Mouse (Mus musculus) midbrain, embryonic 11.5 days (tissue): Measurements from ENCODE around the gene Igf1r. TPM values are rescaled to one million over a fixed set of nuclear protein-coding genes. Genes with fewer than 3 reads are reported as not detected.

Experiments
- ATAC-seq: fragments of 200-750 bp; cut with Nextera tagmentation; 2 replicates; pipeline ENCODE4 v1.8.0; 2017; ENCODE audit warnings: moderate TSS enrichment, moderate library complexity; ENCODE audit not compliant: low FRiP score
- DNase-seq: peaks from one replicate; pipeline ENCODE4 v3.0.0; 2015; ENCODE audit warnings: low spot score; ENCODE audit errors: missing footprints
- H3K27ac ChIP-seq: fragments of 300-500 bp; sonication (generic); 2 replicates; pipeline ENCODE4 v1.5.1; 2014; ENCODE audit warnings: low read depth, low read length
- H3K27me3 ChIP-seq: fragments of 300-500 bp; sonication (generic); 2 replicates; pipeline ENCODE4 v1.6.1; 2014; ENCODE audit warnings: mild to moderate bottlenecking, low read length, moderate library complexity, mixed read lengths; ENCODE audit not compliant: control insufficient read depth, insufficient read depth
- H3K36me3 ChIP-seq: fragments of 300-500 bp; sonication (generic); 2 replicates; pipeline ENCODE4 v1.6.1; 2014; ENCODE audit warnings: mild to moderate bottlenecking, low read length, moderate library complexity, mixed read lengths; ENCODE audit not compliant: control insufficient read depth, insufficient read depth
- H3K4me1 ChIP-seq: fragments of 300-500 bp; sonication (generic); 2 replicates; pipeline ENCODE4 v1.6.1; 2014; ENCODE audit warnings: low read length; ENCODE audit not compliant: control insufficient read depth, insufficient read depth
- H3K4me2 ChIP-seq: fragments of 300-500 bp; sonication (generic); 2 replicates; pipeline ENCODE4 v1.6.1; 2014; ENCODE audit warnings: mild to moderate bottlenecking, moderate library complexity
- H3K4me3 ChIP-seq: fragments of 300-500 bp; sonication (generic); 2 replicates; pipeline ENCODE4 v1.5.1; 2014; ENCODE audit warnings: low read depth, low read length
- H3K9ac ChIP-seq: fragments of 300-500 bp; sonication (generic); 2 replicates; pipeline ENCODE4 v1.6.1; 2014; ENCODE audit warnings: low read length
- H3K9me3 ChIP-seq: fragments of 300-500 bp; sonication (generic); 2 replicates; pipeline ENCODE4 v1.6.1; 2016; ENCODE audit warnings: low read length; ENCODE audit not compliant: control insufficient read depth
- WGBS: fragments of 180-500 bp; shearing (Covaris S2); extraction: QIAGEN DNeasy Blood & Tissue Kit; methylation state at CpG from one replicate; pipeline ENCODE4 v1.1.7; 2014; 5-methylcytosine and 5-hydroxymethylcytosine counted together
- polyA plus RNA-seq: library from polyadenylated mRNA; unstranded; fragments of >200 nt; fragmentation: Nextera tagmentation; extraction: Ambion mirVana; gene quantifications from 2 replicates; pipeline ENCODE4 v1.2.1, GENCODE M21; 2014

The Igf1r gene
- polyA plus RNA-seq, 1 experiment from 2014 or later, result 20.0 TPM

DNA sequence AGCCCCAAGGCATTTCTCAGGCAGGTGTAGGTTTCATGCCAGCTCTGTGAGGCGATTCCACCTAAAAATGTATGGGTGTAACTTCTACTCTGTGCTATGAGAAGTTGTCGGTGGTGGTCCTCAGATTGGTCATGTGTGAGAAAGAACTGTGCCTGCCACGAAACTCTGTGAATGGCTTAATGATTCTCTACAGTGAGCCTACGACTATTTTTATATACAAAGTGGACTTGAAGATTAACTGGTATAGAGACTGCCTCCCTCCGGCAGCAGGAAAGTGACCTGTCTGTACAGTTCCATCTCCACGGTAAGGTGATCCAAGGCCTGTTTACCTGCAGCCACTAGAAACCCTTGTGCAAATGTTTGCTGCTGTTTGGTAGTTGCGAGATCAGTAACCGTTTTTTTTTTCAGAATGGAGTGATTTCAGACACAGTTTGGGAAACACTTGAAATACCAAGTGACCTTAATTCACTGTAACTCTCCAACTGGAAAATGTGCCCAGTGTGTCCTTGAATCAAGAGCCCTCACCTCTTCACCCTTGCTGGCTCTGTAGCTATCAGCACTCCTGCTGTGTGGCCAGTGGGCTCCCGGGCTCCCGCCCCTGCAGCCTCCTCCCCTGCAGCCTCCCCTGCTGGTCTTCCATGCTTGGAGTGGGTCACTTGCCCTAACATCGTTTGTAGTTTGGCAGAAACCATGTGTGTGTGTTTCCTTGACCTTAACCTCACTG, 127.7 kb downstream of the Igf1r start:
- no peak overlapping the region for H3K27ac ChIP-seq
- no peak for DNase-seq

DNA sequence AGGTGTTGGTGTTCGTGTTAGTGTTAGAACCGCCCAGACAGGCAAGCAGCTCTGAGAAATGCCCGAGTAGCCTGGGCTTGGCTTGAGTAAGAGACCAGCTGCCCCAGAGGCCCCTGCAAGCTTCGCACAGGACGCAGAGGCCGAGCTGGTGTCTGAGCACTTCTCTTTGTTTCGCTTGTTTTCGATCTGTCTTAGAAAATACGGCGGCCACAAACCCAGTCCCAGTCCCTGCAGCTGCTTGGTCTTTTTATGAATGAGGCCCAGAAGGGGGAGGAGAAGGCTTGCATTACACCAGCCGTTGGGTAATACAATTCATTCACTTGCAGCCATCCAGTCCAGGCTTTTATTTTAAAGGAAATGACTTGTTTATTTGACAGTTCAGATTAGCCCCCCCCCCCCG, 132.7 kb downstream of the Igf1r start:
- Histone ChIP-seq H3K9me3 (no peaks in the 10 kb centered on the region), H3K36me3 (no peaks in the 10 kb centered on the region), H3K4me1 (peaks cover 42% of the 10 kb centered on the region), H3K27me3 (no peaks in the 10 kb centered on the region), H3K27ac (peak overlapping the region; percentile 92), H3K9ac (0 out of 2 replicates have a peak overlapping the region, but pooled peaks have one; percentile 24), H3K4me3 (no peak overlapping the region), H3K4me2 (peak overlapping the region; percentile 8; the same call in 1 of the 2 replicates)
- peak; percentile 92 for ATAC-seq
- DNase-seq, result peak; percentile 93
- WGBS, result under 1% methylated on average over 12 of the region's 12 CpGs

More for the DNA sequence above, 127.7 kb downstream of the Igf1r start:
- ATAC-seq, result no peak
- Histone ChIP-seq H3K27me3 (no peaks in the 10 kb centered on the region), H3K4me3 (no peak overlapping the region), H3K36me3 (no peaks in the 10 kb centered on the region), H3K4me2 (no peak overlapping the region), H3K9ac (no peak overlapping the region), H3K4me1 (peaks cover 36% of the 10 kb centered on the region), H3K9me3 (no peaks in the 10 kb centered on the region)
- WGBS, result 56% methylated on average over 11 of the region's 11 CpGs

DNA sequence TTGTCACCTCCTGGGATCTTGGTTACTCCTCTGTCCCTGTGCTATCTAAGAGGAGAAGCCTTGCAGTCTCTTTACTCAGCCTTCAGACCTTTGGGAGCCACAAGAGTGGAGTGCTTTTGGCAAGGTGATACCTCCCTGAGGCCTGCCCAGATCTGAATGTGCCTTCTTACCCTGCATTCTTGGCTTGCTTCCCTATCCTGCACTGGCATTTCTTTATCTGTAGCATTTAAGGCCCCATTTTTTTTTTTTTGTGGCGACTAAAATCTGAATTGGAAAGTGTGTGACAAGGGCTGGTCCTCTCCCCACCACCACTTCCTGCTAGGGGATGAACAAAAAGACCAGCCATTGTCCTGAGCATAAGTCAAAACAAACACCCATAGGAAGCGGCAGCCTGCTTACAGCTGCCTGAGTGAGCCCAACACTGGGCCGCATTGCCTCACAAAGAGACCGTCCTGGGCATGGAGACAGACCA, 133.3 kb downstream of the Igf1r start:
- H3K4me1 ChIP-seq, result peaks cover 38% of the 10 kb centered on the region
- whole genome bisulfite sequencing, result 25% methylated on average over 4 of the region's 4 CpGs
- peak overlapping the region; percentile 8; the same call in 1 of the 2 replicates for H3K4me2 ChIP-seq
- no peaks in the 10 kb centered on the region for H3K27me3 ChIP-seq
- H3K27ac ChIP-seq, result peak overlapping the region; percentile 92
- DNase-seq (peak; percentile 92), ATAC-seq (peak; percentile 38)
- no peak overlapping the region for H3K4me3 ChIP-seq
- H3K9me3 ChIP-seq, result no peaks in the 10 kb centered on the region
- no peaks in the 10 kb centered on the region for H3K36me3 ChIP-seq
- peak overlapping the region; percentile 52 for H3K9ac ChIP-seq

DNA sequence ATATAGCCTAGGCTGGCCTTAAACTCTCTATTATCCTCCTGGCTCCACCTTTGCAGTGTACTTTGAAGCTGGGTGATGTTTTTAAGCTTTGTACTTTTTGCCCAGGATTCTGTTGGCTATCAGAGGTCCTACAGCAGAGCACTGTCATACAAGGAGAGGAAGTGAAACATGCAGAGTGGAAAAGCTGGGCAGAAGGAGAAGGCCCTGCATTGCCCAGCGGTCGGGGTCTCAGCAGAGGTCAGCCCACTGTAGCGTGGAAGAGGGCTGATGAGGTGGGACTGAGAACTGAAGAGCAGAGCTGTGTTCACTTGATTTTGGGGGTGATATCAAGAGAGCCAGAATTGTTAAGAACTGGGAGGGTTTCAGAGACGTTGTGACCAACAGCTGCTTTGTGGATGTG, 134.9 kb downstream of the Igf1r start:
- no peaks in the 10 kb centered on the region for H3K36me3 ChIP-seq
- H3K9ac ChIP-seq, result no peak overlapping the region
- WGBS, result 63% methylated on average over 4 of the region's 4 CpGs
- no peaks in the 10 kb centered on the region for H3K9me3 ChIP-seq
- no peak for ATAC-seq
- H3K4me1 ChIP-seq, result peaks cover 38% of the 10 kb centered on the region
- H3K4me2 ChIP-seq, result no peak overlapping the region
- no peak overlapping the region for H3K4me3 ChIP-seq
- no peak for DNase-seq
- no peaks in the 10 kb centered on the region for H3K27me3 ChIP-seq
- H3K27ac ChIP-seq, result no peak overlapping the region

DNA sequence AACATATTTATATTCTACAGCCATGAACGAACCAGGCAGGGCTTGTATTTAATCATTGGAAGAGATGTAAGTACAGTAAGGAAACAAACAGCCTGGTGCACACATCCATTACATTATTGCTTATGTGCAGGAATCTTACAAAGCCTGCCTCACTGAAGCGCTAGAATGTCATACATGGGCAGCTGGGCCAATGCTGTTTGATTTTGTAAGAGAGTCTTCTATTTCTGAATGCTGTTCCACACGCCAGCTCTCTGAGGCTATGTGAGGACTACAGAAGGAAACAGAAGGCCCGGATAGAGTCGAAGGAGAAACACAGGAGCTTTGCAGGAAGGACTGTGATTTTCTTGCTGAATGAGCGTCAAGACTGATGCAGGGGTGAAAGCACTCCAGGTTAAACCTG, 136.2 kb downstream of the Igf1r start:
- no peak overlapping the region for H3K27ac ChIP-seq
- no peak overlapping the region for H3K4me3 ChIP-seq
- peaks cover 29% of the 10 kb centered on the region for H3K4me1 ChIP-seq
- 94% methylated on average over 6 of the region's 6 CpGs for WGBS
- no peaks in the 10 kb centered on the region for H3K9me3 ChIP-seq
- no peak overlapping the region for H3K9ac ChIP-seq
- H3K36me3 ChIP-seq, result no peaks in the 10 kb centered on the region
- no peak for ATAC-seq
- H3K27me3 ChIP-seq, result no peaks in the 10 kb centered on the region
- H3K4me2 ChIP-seq, result no peak overlapping the region
- DNase-seq, result no peak

DNA sequence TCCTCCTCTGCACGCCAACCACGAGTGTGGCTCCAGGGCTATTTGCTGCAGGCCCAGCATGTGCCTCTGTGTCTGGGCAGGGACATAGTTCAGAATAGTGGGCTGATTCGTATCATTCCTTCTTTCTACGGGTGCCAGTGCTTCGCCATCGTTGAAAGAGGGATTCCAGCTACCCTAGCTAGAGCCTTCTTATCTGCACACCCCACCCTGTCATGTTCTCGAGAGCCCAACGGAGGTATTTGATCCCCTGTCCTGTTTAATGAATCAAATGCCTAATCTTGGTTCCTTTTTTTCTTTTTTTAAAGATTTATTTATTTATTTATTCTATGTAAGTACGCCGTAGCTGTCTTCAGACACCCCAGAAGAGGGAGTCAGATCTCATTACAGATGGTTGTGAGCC, 137.1 kb downstream of the Igf1r start:
- DNase-seq, result no peak
- Histone ChIP-seq H3K27ac (no peak overlapping the region), H3K4me2 (no peak overlapping the region), H3K4me1 (peaks cover 20% of the 10 kb centered on the region), H3K36me3 (no peaks in the 10 kb centered on the region), H3K4me3 (no peak overlapping the region), H3K9ac (no peak overlapping the region), H3K27me3 (no peaks in the 10 kb centered on the region), H3K9me3 (no peaks in the 10 kb centered on the region)
- 88% methylated on average over 10 of the region's 10 CpGs for WGBS
- ATAC-seq, result no peak

DNA sequence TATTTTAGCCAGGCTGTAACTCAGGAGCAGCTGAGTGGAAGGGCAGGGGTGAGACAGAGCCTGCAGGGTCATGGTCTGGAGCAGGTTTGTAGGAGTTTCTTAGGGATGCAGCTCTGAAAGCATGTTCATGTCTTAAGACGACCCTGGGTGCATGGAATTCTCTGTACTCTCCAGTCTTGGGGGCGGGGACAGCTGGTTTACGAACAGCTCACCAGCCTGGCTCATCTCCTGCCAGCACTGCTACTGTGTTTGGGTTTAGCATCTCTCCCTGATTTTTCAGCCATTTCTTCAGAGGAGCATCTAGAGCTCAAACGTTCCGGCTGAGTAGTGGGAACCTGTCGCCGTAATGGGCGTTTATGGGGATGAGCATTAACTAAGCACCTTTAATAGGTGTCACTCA, 137.9 kb downstream of the Igf1r start:
- H3K27ac ChIP-seq, result no peak overlapping the region
- no peak overlapping the region for H3K9ac ChIP-seq
- peaks cover 14% of the 10 kb centered on the region for H3K4me1 ChIP-seq
- H3K9me3 ChIP-seq, result no peaks in the 10 kb centered on the region
- H3K4me2 ChIP-seq, result no peak overlapping the region
- WGBS, result 89% methylated on average over 8 of the region's 8 CpGs
- no peak for ATAC-seq
- no peak overlapping the region for H3K4me3 ChIP-seq
- no peaks in the 10 kb centered on the region for H3K27me3 ChIP-seq
- no peaks in the 10 kb centered on the region for H3K36me3 ChIP-seq
- no peak for DNase-seq

DNA sequence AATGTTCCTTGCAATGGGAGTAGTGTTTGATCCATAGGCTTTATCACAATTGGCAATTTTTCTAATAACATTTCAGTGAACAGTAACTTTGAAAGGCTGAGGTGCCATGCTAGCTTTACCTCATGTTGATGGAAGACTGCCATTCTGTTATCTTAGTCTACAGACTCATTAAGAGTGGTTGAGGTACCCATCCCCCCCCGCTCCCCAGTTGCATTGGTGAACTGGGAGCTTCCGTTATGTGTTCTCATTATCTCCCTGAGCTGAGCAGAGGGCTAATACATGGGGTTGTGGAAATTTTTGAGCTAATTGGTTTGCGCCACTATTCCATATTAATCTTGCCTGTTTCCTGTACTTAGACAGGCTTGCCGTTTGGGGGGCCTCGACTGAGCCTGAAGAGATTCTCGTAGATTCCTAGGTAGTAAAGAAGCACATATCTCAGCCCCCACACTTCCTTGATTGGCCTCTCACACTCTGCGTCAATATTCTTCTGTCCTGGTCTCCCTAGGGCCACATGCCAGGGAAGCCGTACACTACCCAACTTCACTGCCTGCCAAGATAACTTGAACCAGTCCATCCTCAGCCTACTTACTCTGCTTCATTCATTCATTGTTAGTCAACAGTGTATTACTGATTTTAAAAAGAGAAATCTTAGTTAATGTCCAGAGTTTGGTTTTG, 139.8 kb downstream of the Igf1r start:
- Histone ChIP-seq H3K27me3 (no peaks in the 10 kb centered on the region), H3K4me2 (no peak overlapping the region), H3K36me3 (no peaks in the 10 kb centered on the region), H3K27ac (no peak overlapping the region), H3K9ac (no peak overlapping the region), H3K4me3 (no peak overlapping the region), H3K4me1 (peaks cover 2% of the 10 kb centered on the region; the same call in 1 of the 2 replicates), H3K9me3 (no peaks in the 10 kb centered on the region)
- DNase-seq (no peak), ATAC-seq (no peak)
- WGBS, result 93% methylated on average over 8 of the region's 8 CpGs

DNA sequence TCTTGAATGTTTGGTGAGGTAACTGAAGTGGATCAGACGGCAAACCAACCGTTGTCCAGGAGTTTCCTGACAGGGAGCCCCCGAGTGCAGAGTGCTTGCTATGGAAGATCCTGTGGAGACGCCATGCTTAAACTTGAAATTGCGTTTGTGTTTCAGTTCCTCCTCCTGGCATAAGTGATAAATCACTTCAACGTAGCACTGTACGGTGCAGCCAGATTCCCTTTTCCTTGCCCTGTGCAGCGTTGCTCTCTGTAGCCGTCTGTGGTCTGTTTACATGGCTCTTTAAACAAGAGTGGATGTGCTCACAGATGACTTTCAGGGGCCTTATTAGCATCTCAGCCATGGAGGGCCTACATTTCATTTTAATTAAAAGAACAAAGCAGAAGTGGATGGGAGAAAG, 141.2 kb downstream of the Igf1r start:
- 85% methylated on average over 9 of the region's 9 CpGs for WGBS
- Histone ChIP-seq H3K27ac (no peak overlapping the region), H3K4me3 (no peak overlapping the region), H3K9me3 (no peaks in the 10 kb centered on the region), H3K27me3 (no peaks in the 10 kb centered on the region), H3K36me3 (no peaks in the 10 kb centered on the region), H3K4me2 (no peak overlapping the region), H3K4me1 (0 out of 2 replicates have a peak, but pooled peaks cover 2% of the 10 kb centered on the region), H3K9ac (no peak overlapping the region)
- ATAC-seq, result no peak
- DNase-seq, result no peak
